Mouse (Mus musculus): ENCODE results near the gene Mettl21a. TPM values are rescaled to one million over a fixed set of nuclear protein-coding genes. Genes with fewer than 3 reads are reported as not detected.
A peak's percentile ranks its signal among the peaks of the same experiment; 100 is the strongest.

The Mettl21a gene
- polyA plus RNA-seq, 1 experiment, result 27.9 TPM

GRCm38 (mm10) chr1:64616076-64616475 is 966 bp downstream of the Mettl21a start:
- peak; percentile 48; the same call in 1 of the 2 replicates for TF ChIP-seq POLR2A (IDR thresholded peaks at IDR 0.05; ENCODE audit: low read depth, low read length)
- TF ChIP-seq CTCF (IDR thresholded peaks at IDR 0.05; ENCODE audit: borderline replicate concordance, insufficient read depth, low read length), result no peak
- H3K4me3 ChIP-seq (ENCODE audit: insufficient read depth, low read length), result peak overlapping the region; percentile 78
- peak overlapping the region; percentile 90 for H3K27ac ChIP-seq (ENCODE audit: insufficient read depth, low read length)
- peaks cover 21% of the 10 kb centered on the region for H3K4me1 ChIP-seq (ENCODE audit: control insufficient read depth, insufficient read depth, low read length)

DNA sequence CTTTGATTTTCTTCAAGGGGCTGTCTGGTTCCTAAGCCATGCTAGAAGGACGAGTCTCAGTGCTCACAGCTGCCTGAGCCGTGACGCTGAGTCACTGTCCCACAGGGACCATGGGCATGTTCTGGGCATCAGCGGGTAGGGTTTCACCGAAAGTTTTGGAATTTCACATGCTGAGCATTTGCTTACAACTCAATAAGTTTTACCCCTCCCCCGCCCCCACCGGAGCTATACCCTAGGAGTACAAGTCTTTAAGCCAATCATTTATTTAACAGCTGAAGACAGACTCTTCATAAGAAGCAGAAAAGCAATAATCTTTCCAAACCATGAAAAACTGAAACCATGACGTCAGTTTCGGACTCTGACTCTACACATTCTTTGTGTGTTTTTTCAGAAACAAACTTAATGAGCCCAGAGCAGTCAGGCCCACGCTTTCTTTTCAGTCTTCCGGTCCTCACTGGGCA is 1.5 kb downstream of the Mettl21a start:
- H3K4me3 ChIP-seq (ENCODE audit: insufficient read depth, low read length), result peak overlapping the region; percentile 9; the same call in 1 of the 2 replicates
- TF ChIP-seq POLR2A (IDR thresholded peaks at IDR 0.05; ENCODE audit: low read depth, low read length) (peak; percentile 18; the same call in 1 of the 2 replicates), CTCF (IDR thresholded peaks at IDR 0.05; ENCODE audit: borderline replicate concordance, insufficient read depth, low read length) (no peak)
- peak overlapping the region; percentile 90 for H3K27ac ChIP-seq (ENCODE audit: insufficient read depth, low read length)
- peaks cover 18% of the 10 kb centered on the region for H3K4me1 ChIP-seq (ENCODE audit: control insufficient read depth, insufficient read depth, low read length)

GRCm38 (mm10) chr1:64614801-64615345 is 2.2 kb downstream of the Mettl21a start:
- TF ChIP-seq POLR2A (IDR thresholded peaks at IDR 0.05; ENCODE audit: low read depth, low read length), result no peak
- no peak for TF ChIP-seq CTCF (IDR thresholded peaks at IDR 0.05; ENCODE audit: borderline replicate concordance, insufficient read depth, low read length)
- Histone ChIP-seq H3K4me1 (ENCODE audit: control insufficient read depth, insufficient read depth, low read length) (peaks cover 15% of the 10 kb centered on the region), H3K27ac (ENCODE audit: insufficient read depth, low read length) (peak overlapping the region; percentile 90), H3K4me3 (ENCODE audit: insufficient read depth, low read length) (no peak overlapping the region)

- TF ChIP-seq POLR2A (IDR thresholded peaks at IDR 0.05; ENCODE audit: low read depth, low read length) (no peak), CTCF (IDR thresholded peaks at IDR 0.05; ENCODE audit: borderline replicate concordance, insufficient read depth, low read length) (no peak)
- H3K4me1 ChIP-seq (ENCODE audit: control insufficient read depth, insufficient read depth, low read length), result peaks cover 15% of the 10 kb centered on the region
- no peak overlapping the region for H3K4me3 ChIP-seq (ENCODE audit: insufficient read depth, low read length)
- no peak overlapping the region for H3K27ac ChIP-seq (ENCODE audit: insufficient read depth, low read length)
These were observed 2.7 kb downstream of the Mettl21a start for GRCm38 (mm10) chr1:64614311-64614710.

DNA sequence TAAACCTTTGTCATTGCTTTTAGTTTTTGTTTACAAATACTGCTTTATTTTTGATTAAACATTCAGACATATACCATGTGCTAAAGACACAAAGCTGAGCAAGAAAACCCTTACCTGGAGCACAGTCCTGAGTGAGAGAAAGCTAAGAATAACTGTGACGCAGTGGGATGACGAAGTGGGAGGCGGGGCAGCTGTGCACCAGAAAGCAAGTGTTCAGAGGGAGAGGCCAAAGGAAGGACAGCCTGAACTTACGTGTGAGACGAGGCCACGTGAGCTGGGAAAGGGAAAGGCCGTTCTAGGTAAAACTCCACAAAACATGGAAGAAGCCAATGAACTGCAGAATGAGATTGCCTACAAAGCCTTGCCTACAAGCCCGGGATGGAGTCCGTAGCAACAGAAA is 7.1 kb downstream of the Mettl21a start:
- H3K27ac ChIP-seq (ENCODE audit: insufficient read depth, low read length), result no peak overlapping the region
- H3K4me3 ChIP-seq (ENCODE audit: insufficient read depth, low read length), result no peak overlapping the region
- peaks cover 5% of the 10 kb centered on the region; the same call in 1 of the 2 replicates for H3K4me1 ChIP-seq (ENCODE audit: control insufficient read depth, insufficient read depth, low read length)
- TF ChIP-seq CTCF (IDR thresholded peaks at IDR 0.05; ENCODE audit: borderline replicate concordance, insufficient read depth, low read length) (no peak), POLR2A (IDR thresholded peaks at IDR 0.05; ENCODE audit: low read depth, low read length) (no peak)

DNA sequence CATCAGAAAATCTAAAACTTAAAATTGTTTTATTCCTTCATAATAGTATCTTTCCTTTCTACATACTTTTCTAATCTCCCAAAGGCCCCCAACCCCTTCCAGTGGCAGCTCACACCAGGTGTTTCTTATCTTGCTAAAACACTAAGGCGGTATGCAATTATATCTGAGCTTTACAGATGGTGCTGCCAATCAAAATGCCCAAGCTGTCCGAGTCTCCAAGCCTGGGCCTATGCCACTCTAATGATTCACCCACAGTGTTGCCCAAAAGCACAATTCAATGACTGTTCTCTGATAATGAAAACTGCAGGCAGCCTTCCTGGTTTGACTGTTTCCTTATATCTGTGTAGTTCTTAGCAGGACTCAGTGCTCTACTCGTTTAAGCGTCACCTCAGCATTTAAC is 7.9 kb downstream of the Mettl21a start:
- Histone ChIP-seq H3K27ac (ENCODE audit: insufficient read depth, low read length) (no peak overlapping the region), H3K4me3 (ENCODE audit: insufficient read depth, low read length) (no peak overlapping the region), H3K4me1 (ENCODE audit: control insufficient read depth, insufficient read depth, low read length) (peaks cover 3% of the 10 kb centered on the region; the same call in 1 of the 2 replicates)
- no peak for TF ChIP-seq CTCF (IDR thresholded peaks at IDR 0.05; ENCODE audit: borderline replicate concordance, insufficient read depth, low read length)
- no peak for TF ChIP-seq POLR2A (IDR thresholded peaks at IDR 0.05; ENCODE audit: low read depth, low read length)

DNA sequence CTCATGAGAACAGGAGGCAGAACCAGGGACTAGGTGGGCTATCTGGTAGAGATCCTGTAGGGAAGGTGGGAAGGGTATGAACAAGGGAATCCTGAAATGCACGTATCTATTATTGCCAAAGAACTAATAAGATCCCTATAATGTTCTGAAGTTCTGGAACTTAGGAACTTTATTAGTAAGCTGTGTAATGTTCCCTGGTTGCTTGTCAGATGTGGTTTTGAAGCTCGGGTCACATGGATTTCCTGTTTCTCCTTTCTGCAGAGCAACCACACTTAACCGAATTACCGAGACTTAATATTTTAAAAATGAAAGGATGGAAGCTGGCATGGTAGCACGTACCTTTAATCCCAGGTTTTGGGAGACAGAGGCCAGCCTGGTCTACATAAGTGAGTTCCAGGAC is 13.7 kb downstream of the Mettl21a start:
- Histone ChIP-seq H3K4me1 (ENCODE audit: control insufficient read depth, insufficient read depth, low read length) (peaks cover 4% of the 10 kb centered on the region; the same call in 1 of the 2 replicates), H3K27ac (ENCODE audit: insufficient read depth, low read length) (no peak overlapping the region), H3K4me3 (ENCODE audit: insufficient read depth, low read length) (no peak overlapping the region)
- no peak for TF ChIP-seq CTCF (IDR thresholded peaks at IDR 0.05; ENCODE audit: borderline replicate concordance, insufficient read depth, low read length)

- TF ChIP-seq POLR2A (IDR thresholded peaks at IDR 0.05; ENCODE audit: low read depth, low read length) (no peak), CTCF (IDR thresholded peaks at IDR 0.05; ENCODE audit: borderline replicate concordance, insufficient read depth, low read length) (no peak)
- H3K4me3 ChIP-seq (ENCODE audit: insufficient read depth, low read length), result no peak overlapping the region
These were observed 15.7 kb downstream of the Mettl21a start for GRCm38 (mm10) chr1:64601242-64601842.

GRCm38 (mm10) chr1:64600413-64601077 is 16.5 kb downstream of the Mettl21a start:
- TF ChIP-seq CTCF (IDR thresholded peaks at IDR 0.05; ENCODE audit: borderline replicate concordance, insufficient read depth, low read length) (no peak), POLR2A (IDR thresholded peaks at IDR 0.05; ENCODE audit: low read depth, low read length) (no peak)
- Histone ChIP-seq H3K4me1 (ENCODE audit: control insufficient read depth, insufficient read depth, low read length) (peaks cover 4% of the 10 kb centered on the region; the same call in 1 of the 2 replicates), H3K4me3 (ENCODE audit: insufficient read depth, low read length) (no peak overlapping the region), H3K27ac (ENCODE audit: insufficient read depth, low read length) (peak overlapping the region; percentile 76)

More at GRCm38 (mm10) chr1:64601242-64601842, 15.7 kb downstream of the Mettl21a start:
- Histone ChIP-seq H3K4me1 (ENCODE audit: control insufficient read depth, insufficient read depth, low read length) (peaks cover 4% of the 10 kb centered on the region; the same call in 1 of the 2 replicates), H3K27ac (ENCODE audit: insufficient read depth, low read length) (peak overlapping the region; percentile 94)

DNA sequence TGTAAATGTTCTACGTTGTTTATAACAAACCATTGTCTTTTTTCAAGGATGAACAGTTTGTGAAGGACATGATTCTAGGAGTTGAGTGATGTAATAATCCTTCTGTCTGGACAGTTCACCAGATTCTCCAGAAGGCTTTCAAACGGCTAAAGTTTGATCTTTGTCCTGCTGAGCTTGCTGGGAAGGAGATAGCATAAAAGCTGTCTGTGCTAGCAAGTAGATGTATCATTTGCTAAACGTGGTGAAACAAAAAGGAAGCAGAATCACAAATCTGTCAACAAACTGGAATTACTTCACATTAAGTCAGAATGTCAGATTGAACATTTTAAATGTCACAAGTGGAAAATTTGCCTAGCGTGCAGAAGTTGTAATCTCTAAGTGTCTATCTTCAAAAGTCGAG is 18.1 kb downstream of the Mettl21a start:
- Histone ChIP-seq H3K4me1 (ENCODE audit: control insufficient read depth, insufficient read depth, low read length) (peaks cover 4% of the 10 kb centered on the region; the same call in 1 of the 2 replicates), H3K4me3 (ENCODE audit: insufficient read depth, low read length) (no peak overlapping the region), H3K27ac (ENCODE audit: insufficient read depth, low read length) (no peak overlapping the region)
- TF ChIP-seq POLR2A (IDR thresholded peaks at IDR 0.05; ENCODE audit: low read depth, low read length) (no peak), CTCF (IDR thresholded peaks at IDR 0.05; ENCODE audit: borderline replicate concordance, insufficient read depth, low read length) (no peak)

Measured in embryonic fibroblast, embryonic 13.5 days (primary cell).